25 mouse cellular contexts compared by ENCODE assay signal in the genomic region with DNA sequence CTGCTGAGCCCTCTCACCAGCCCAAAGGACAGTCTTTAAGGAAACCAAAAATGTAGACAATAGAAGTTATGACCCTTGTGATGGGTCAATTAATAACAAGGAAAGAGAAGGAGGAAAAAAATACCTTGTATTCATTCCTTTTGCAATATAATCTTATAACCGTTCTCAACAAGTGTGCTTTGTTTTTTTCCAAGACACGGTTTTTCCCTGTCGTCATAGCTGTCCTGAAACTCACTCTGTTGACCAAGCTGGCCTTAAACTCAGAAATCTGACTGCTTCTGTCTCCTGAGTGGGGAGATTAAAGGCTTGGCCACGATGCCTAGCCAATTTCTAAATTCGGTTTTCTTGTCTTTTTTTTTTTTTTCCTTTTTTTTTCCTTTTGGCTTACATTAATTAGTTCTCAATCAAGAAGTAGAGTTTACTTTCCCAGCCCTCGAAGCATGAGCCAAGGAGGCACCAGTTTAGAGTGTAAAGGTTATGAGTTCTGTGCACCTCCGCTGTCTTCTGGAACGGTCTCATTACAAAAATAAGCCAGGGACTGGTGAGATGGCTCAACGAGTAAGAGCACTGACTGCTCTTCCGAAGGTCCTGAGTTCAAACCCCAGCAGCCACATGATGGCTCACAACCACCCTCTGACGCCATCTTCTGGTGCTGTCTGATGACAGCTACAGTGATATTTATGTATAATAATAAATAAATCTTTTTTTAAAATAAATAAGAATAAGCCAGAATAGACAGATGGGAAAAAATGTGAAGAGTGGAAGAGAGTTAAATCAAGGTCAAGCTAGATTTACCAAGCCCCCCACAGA.
"Had no signal": no experiment of that assay in that cellular context is flagged by ENCODE, and none has a peak within 500 bp of the region (broad histone marks: within the 10 kb centered on the region; RNA-seq: fewer than 3 reads in every experiment).

No protein-coding gene starts in this region.

- H3K36me3 ChIP-seq: embryonic facial prominence, embryonic 10.5 days; embryonic facial prominence, embryonic 12.5 days; embryonic facial prominence, embryonic 13.5 days; embryonic facial prominence, embryonic 15.5 days; forebrain, embryonic 10.5 days; forebrain, embryonic 12.5 days; forebrain, embryonic 15.5 days; heart, embryonic 10.5 days; heart, embryonic 12.5 days had no signal

- H3K27me3 ChIP-seq: embryonic facial prominence, embryonic 12.5 days; embryonic facial prominence, embryonic 13.5 days; embryonic facial prominence, embryonic 15.5 days; forebrain, embryonic 12.5 days; forebrain, embryonic 13.5 days; forebrain, embryonic 15.5 days; heart, embryonic 12.5 days had no signal

- H3K27ac ChIP-seq: embryonic facial prominence, embryonic 10.5 days; embryonic facial prominence, embryonic 12.5 days; embryonic facial prominence, embryonic 13.5 days; embryonic facial prominence, embryonic 15.5 days; forebrain, embryonic 10.5 days; forebrain, embryonic 12.5 days; forebrain, embryonic 13.5 days; forebrain, embryonic 15.5 days; gastrocnemius, adult 2 months; heart, adult 2 months; heart, embryonic 10.5 days had no signal

- DNase-seq: cerebellum, adult 9-11 months; cerebellum, postnatal 10 days; cerebellum, postnatal 14 days; cerebellum, postnatal 25 days; cerebellum, postnatal 36 days; embryo, embryonic 11 days; forebrain, postnatal 0 days; gastrocnemius, adult 2 months; gastrocnemius, postnatal 10 days; gastrocnemius, postnatal 14 days; gastrocnemius, postnatal 25 days; gastrocnemius, postnatal 36 days had no signal

- H3K4me2 ChIP-seq: embryonic facial prominence, embryonic 12.5 days; embryonic facial prominence, embryonic 13.5 days; embryonic facial prominence, embryonic 15.5 days; forebrain, embryonic 12.5 days; forebrain, embryonic 13.5 days; forebrain, embryonic 15.5 days; heart, embryonic 11.5 days; heart, embryonic 12.5 days had no signal

- H3K9me3 ChIP-seq: embryonic facial prominence, embryonic 10.5 days; embryonic facial prominence, embryonic 12.5 days; embryonic facial prominence, embryonic 13.5 days; embryonic facial prominence, embryonic 15.5 days; forebrain, embryonic 10.5 days; forebrain, embryonic 12.5 days; forebrain, embryonic 13.5 days; forebrain, embryonic 15.5 days; heart, embryonic 10.5 days; heart, embryonic 12.5 days had no signal

- H3K9ac ChIP-seq: embryonic facial prominence, embryonic 12.5 days; embryonic facial prominence, embryonic 13.5 days; embryonic facial prominence, embryonic 15.5 days; forebrain, embryonic 12.5 days; forebrain, embryonic 13.5 days; forebrain, embryonic 15.5 days; forebrain, postnatal 0 days; heart, embryonic 12.5 days had no signal

- H3K4me3 ChIP-seq: embryonic facial prominence, embryonic 10.5 days; embryonic facial prominence, embryonic 12.5 days; embryonic facial prominence, embryonic 13.5 days; embryonic facial prominence, embryonic 15.5 days; erythroblast, embryonic 14.5 days; forebrain, embryonic 10.5 days; forebrain, embryonic 12.5 days; forebrain, embryonic 13.5 days; forebrain, embryonic 15.5 days; heart, adult 2 months; heart, embryonic 10.5 days; heart, embryonic 12.5 days had no signal

- H3K4me1 ChIP-seq: embryonic facial prominence, embryonic 10.5 days; embryonic facial prominence, embryonic 12.5 days; embryonic facial prominence, embryonic 13.5 days; embryonic facial prominence, embryonic 15.5 days; forebrain, embryonic 12.5 days; heart, embryonic 10.5 days; heart, embryonic 12.5 days had no signal
